Mouse (Mus musculus) midbrain, postnatal 0 days (tissue): ENCODE data around the gene Cd163. TPM values are rescaled to one million over a fixed set of nuclear protein-coding genes. Genes with fewer than 3 reads are reported as not detected.
"Not testable (repeated sequence)": the region's sequence is repeated elsewhere in the genome, so short reads cannot be mapped to it uniquely, and the experiment has no call there.

Experiments used
- ATAC-seq: fragments of 200-750 bp; cut with Nextera tagmentation; 2 replicates; pipeline ENCODE4 v1.8.0; 2017; ENCODE audit warnings: moderate number of reproducible peaks, mild to moderate bottlenecking, moderate TSS enrichment, moderate library complexity; ENCODE audit not compliant: low FRiP score
- DNase-seq: peaks from one replicate; pipeline ENCODE4 v3.0.0-alpha.2; 2015; ENCODE audit warnings: low spot score
- H3K27ac ChIP-seq: fragments of 300-500 bp; sonication (generic); 2 replicates; pipeline ENCODE4 v1.5.1; 2014; ENCODE audit warnings: low read depth, mild to moderate bottlenecking, low read length, mixed read lengths
- H3K27me3 ChIP-seq: fragments of 300-500 bp; sonication (generic); 2 replicates; pipeline ENCODE4 v1.6.1; 2014; ENCODE audit warnings: low read length, control low read depth, mixed read lengths; ENCODE audit not compliant: insufficient read depth
- H3K36me3 ChIP-seq: fragments of 300-500 bp; sonication (generic); 2 replicates; pipeline ENCODE4 v1.6.1; 2014; ENCODE audit warnings: low read length, control low read depth, mixed read lengths; ENCODE audit not compliant: insufficient read depth
- H3K4me1 ChIP-seq: fragments of 300-500 bp; sonication (generic); 2 replicates; pipeline ENCODE4 v1.6.1; 2014; ENCODE audit warnings: mild to moderate bottlenecking, control low read depth, antibody characterized with exemption, low read length, mixed read lengths; ENCODE audit not compliant: insufficient read depth
- H3K4me2 ChIP-seq: fragments of 300-500 bp; sonication (generic); 2 replicates; pipeline ENCODE4 v1.6.1; 2014; ENCODE audit warnings: low read depth, mild to moderate bottlenecking, low read length, mixed read lengths; ENCODE audit not compliant: poor library complexity, severe bottlenecking
- H3K4me3 ChIP-seq: fragments of 300-500 bp; sonication (generic); 2 replicates; pipeline ENCODE4 v1.5.1; 2014; ENCODE audit warnings: low read depth, mild to moderate bottlenecking, low read length, moderate library complexity
- H3K9ac ChIP-seq: fragments of 300-500 bp; sonication (generic); replicated peaks from 2 replicates; pipeline ENCODE4 v1.6.1; 2014; ENCODE audit warnings: mild to moderate bottlenecking, low read length, moderate library complexity, mixed read lengths; ENCODE audit not compliant: poor library complexity, severe bottlenecking
- H3K9me3 ChIP-seq: fragments of 300-500 bp; sonication (generic); 2 replicates; pipeline ENCODE4 v1.6.1; 2016; ENCODE audit warnings: low read length, control low read depth
- CTCF ChIP-seq: IDR thresholded peaks from 2 replicates; pipeline ENCODE4 v1.5.1; 2016; ENCODE audit warnings: antibody characterized with exemption, mild to moderate bottlenecking
- WGBS: fragments of 180-500 bp; shearing (Covaris S2); extraction: QIAGEN DNeasy Blood & Tissue Kit; methylation state at CpG from one replicate; pipeline ENCODE4 v1.1.7; 2014; 5-methylcytosine and 5-hydroxymethylcytosine counted together
- polyA plus RNA-seq: library from polyadenylated mRNA; unstranded; fragments of >200 nt; fragmentation: Nextera tagmentation; extraction: Ambion mirVana; gene quantifications from 2 replicates; pipeline ENCODE4 v1.2.1, GENCODE M21; 2015
- total RNA-seq: library from RNA; depleted of rRNA; stranded (reverse); fragments of >200 nt; gene quantifications from 2 replicates; pipeline ENCODE4 v1.2.3, GENCODE M21; 2014

Gene Cd163
- total and polyA plus RNA-seq, 2 experiments from 2014 or later, result 1.7 to 2.0 TPM

- WGBS, result 83% methylated on average over 5 of the region's 5 CpGs
- no peaks in the 10 kb centered on the region for H3K36me3 ChIP-seq
- no peaks in the 10 kb centered on the region for H3K27me3 ChIP-seq
- DNase-seq (no peak), ATAC-seq (no peak)
- no peak overlapping the region for H3K9ac ChIP-seq
- no peak for TF ChIP-seq CTCF
- H3K27ac ChIP-seq, result no peak overlapping the region
- no peaks in the 10 kb centered on the region for H3K9me3 ChIP-seq
- H3K4me1 ChIP-seq, result no peaks in the 10 kb centered on the region
- H3K4me3 ChIP-seq, result no peak overlapping the region
- H3K4me2 ChIP-seq, result no peak overlapping the region
These were observed 26.8 kb upstream of the Cd163 start for GRCm38 (mm10) chr6:124277641-124278040.

- Histone ChIP-seq H3K27me3 (no peaks in the 10 kb centered on the region), H3K9me3 (no peaks in the 10 kb centered on the region), H3K4me2 (no peak overlapping the region), H3K9ac (no peak overlapping the region), H3K4me3 (no peak overlapping the region), H3K36me3 (no peaks in the 10 kb centered on the region), H3K4me1 (no peaks in the 10 kb centered on the region), H3K27ac (no peak overlapping the region)
- no peak for TF ChIP-seq CTCF
- no peak for ATAC-seq
- WGBS, result 72% methylated on average over 5 of the region's 5 CpGs
- no peak for DNase-seq
These were observed 26.2 kb upstream of the Cd163 start for GRCm38 (mm10) chr6:124278291-124278690.

GRCm38 (mm10) chr6:124282731-124283130 is 21.7 kb upstream of the Cd163 start:
- H3K27me3 ChIP-seq, result no peaks in the 10 kb centered on the region
- H3K4me1 ChIP-seq, result no peaks in the 10 kb centered on the region
- no peaks in the 10 kb centered on the region for H3K36me3 ChIP-seq
- H3K4me3 ChIP-seq, result no peak overlapping the region
- ATAC-seq, result no peak
- no peak overlapping the region for H3K9ac ChIP-seq
- no peak overlapping the region for H3K4me2 ChIP-seq
- 92% methylated on average over 4 of the region's 4 CpGs for WGBS
- TF ChIP-seq CTCF, result no peak
- no peak overlapping the region for H3K27ac ChIP-seq
- no peaks in the 10 kb centered on the region for H3K9me3 ChIP-seq
- no peak for DNase-seq

GRCm38 (mm10) chr6:124297378-124297777 is 7.1 kb upstream of the Cd163 start:
- not testable (repeated sequence) for H3K4me2 ChIP-seq, DNase-seq, H3K27ac ChIP-seq, H3K36me3 ChIP-seq, H3K9me3 ChIP-seq, ATAC-seq, H3K4me3 ChIP-seq, H3K4me1 ChIP-seq, H3K9ac ChIP-seq, H3K27me3 ChIP-seq
- 97% methylated on average over 4 of the region's 5 CpGs for WGBS

GRCm38 (mm10) chr6:124301447-124302192 is 2.8 kb upstream of the Cd163 start:
- no peak overlapping the region for H3K9ac ChIP-seq
- ATAC-seq, result no peak

GRCm38 (mm10) chr6:124308935-124309334 is 4.5 kb downstream of the Cd163 start:
- ATAC-seq (no peak), DNase-seq (no peak)
- TF ChIP-seq CTCF, result no peak
- Histone ChIP-seq H3K4me1 (no peaks in the 10 kb centered on the region), H3K36me3 (no peaks in the 10 kb centered on the region), H3K4me2 (no peak overlapping the region), H3K4me3 (no peak overlapping the region), H3K27me3 (no peaks in the 10 kb centered on the region), H3K9ac (no peak overlapping the region), H3K27ac (no peak overlapping the region), H3K9me3 (no peaks in the 10 kb centered on the region)
- WGBS, result 84% methylated on average over 8 of the region's 8 CpGs

More at GRCm38 (mm10) chr6:124301447-124302192, 2.8 kb upstream of the Cd163 start:
- Histone ChIP-seq H3K4me1 (no peaks in the 10 kb centered on the region), H3K27me3 (no peaks in the 10 kb centered on the region), H3K4me3 (no peak overlapping the region), H3K27ac (no peak overlapping the region), H3K4me2 (no peak overlapping the region), H3K36me3 (no peaks in the 10 kb centered on the region), H3K9me3 (no peaks in the 10 kb centered on the region)
- DNase-seq, result no peak
- 76% methylated on average over 3 of the region's 3 CpGs for whole genome bisulfite sequencing
- no peak for TF ChIP-seq CTCF
